Mouse (Mus musculus) kidney, adult 2 months (tissue): ENCODE measurements around the gene H2-DMa.

ENCODE experiments used
- CTCF ChIP-seq: fragments of 200-500 bp; conservative IDR thresholded peaks from 2 replicates; pipeline ENCODE4 v1.5.1; 2011; ENCODE audit warnings: low read depth, mild to moderate bottlenecking, control low read depth, low read length, moderate library complexity, mixed read lengths; ENCODE audit not compliant: insufficient read depth, insufficient read length
- POLR2A ChIP-seq: fragments of 200-500 bp; IDR thresholded peaks from one replicate; pipeline ENCODE4 v1.6.1; 2011; ENCODE audit warnings: low read depth, low read length, control low read depth

DNA sequence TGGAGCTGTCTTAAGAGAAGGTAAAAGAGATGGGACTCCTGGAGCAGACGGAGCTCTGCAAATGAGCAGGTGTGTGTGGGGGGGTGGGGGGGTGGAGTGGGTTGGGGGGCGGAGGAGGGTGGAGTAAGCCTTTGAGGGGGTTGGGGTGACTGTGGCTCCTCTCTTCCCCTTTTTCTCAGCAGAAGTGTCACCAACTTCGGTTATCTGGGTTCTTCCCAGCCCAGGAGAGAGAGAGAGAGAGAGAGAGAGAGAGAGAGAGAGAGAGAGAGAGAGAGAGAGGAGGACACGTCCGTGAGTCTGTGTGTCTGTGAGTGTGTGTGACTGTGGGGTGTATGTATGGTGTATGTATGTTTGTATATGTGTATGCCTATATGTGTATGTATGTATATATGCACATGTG, 24.1 kb downstream of the H2-DMa start:
- no peak for TF ChIP-seq CTCF
- no peak for TF ChIP-seq POLR2A
